Mouse (Mus musculus) C2C12 (cell line): ENCODE data around the gene Serinc5. TPM values are rescaled to one million over a fixed set of nuclear protein-coding genes. Genes with fewer than 3 reads are reported as not detected.

ENCODE experiments used
- H3K27me3 ChIP-seq: one replicate; pipeline ENCODE4 v1.6.1; 2011; ENCODE audit not compliant: control insufficient read depth, insufficient read depth, insufficient read length
- H3K36me3 ChIP-seq: one replicate; pipeline ENCODE4 v1.6.1; 2011; ENCODE audit not compliant: control insufficient read depth, insufficient read depth
- H3K4me3 ChIP-seq: one replicate; pipeline ENCODE4 v1.5.1; 2011; ENCODE audit warnings: mild to moderate bottlenecking, control low read depth; ENCODE audit not compliant: poor library complexity, insufficient read depth, severe bottlenecking
- H3K79me2 ChIP-seq: one replicate; pipeline ENCODE4 v1.6.1; 2011; ENCODE audit not compliant: control insufficient read depth, insufficient read depth
- H3K79me3 ChIP-seq: one replicate; pipeline ENCODE4 v1.6.1; 2011; ENCODE audit warnings: low read depth, control low read depth
- H3ac ChIP-seq: one replicate; pipeline ENCODE3; 2011; ENCODE audit warnings: low read depth; ENCODE audit not compliant: control insufficient read depth, insufficient read length
- CEBPB ChIP-seq: IDR thresholded peaks from one replicate; pipeline ENCODE4 v1.6.1; 2011; ENCODE audit warnings: low read depth, mild to moderate bottlenecking, control low read depth, moderate library complexity
- CTCF ChIP-seq: IDR thresholded peaks from one replicate; pipeline ENCODE4 v1.5.1; 2011; ENCODE audit not compliant: control insufficient read depth, insufficient read depth, insufficient read length
- FOSL1 ChIP-seq: IDR thresholded peaks from one replicate; pipeline ENCODE4 v1.8.0; 2011; ENCODE audit warnings: mild to moderate bottlenecking, low read length; ENCODE audit not compliant: poor library complexity, insufficient read depth, severe bottlenecking
- MAX ChIP-seq: IDR thresholded peaks from one replicate; pipeline ENCODE4 v1.6.1; 2011; ENCODE audit warnings: mild to moderate bottlenecking, control low read depth
- MYOD1 ChIP-seq: IDR thresholded peaks from one replicate; pipeline ENCODE4 v1.6.1; 2011; ENCODE audit warnings: low read depth; ENCODE audit not compliant: control insufficient read depth, insufficient read length
- MYOG ChIP-seq: IDR thresholded peaks from one replicate; pipeline ENCODE4 v1.6.1; 2011; ENCODE audit not compliant: control insufficient read depth, insufficient read length; ENCODE audit errors: extremely low read depth
- USF1 ChIP-seq: IDR thresholded peaks from one replicate; pipeline ENCODE4 v1.6.1; 2011; ENCODE audit warnings: low read depth, mild to moderate bottlenecking, control low read depth, moderate library complexity
- polyA plus RNA-seq: library from polyadenylated mRNA; unstranded; fragments of >200 nt; fragmentation: generic; extraction: Trizol; gene quantifications from one replicate; pipeline ENCODE4 v1.2.1, GENCODE M21; 2012; ENCODE audit warnings: missing spikeins

Gene Serinc5
- polyA plus RNA-seq, 1 experiment: 2.8 TPM

DNA sequence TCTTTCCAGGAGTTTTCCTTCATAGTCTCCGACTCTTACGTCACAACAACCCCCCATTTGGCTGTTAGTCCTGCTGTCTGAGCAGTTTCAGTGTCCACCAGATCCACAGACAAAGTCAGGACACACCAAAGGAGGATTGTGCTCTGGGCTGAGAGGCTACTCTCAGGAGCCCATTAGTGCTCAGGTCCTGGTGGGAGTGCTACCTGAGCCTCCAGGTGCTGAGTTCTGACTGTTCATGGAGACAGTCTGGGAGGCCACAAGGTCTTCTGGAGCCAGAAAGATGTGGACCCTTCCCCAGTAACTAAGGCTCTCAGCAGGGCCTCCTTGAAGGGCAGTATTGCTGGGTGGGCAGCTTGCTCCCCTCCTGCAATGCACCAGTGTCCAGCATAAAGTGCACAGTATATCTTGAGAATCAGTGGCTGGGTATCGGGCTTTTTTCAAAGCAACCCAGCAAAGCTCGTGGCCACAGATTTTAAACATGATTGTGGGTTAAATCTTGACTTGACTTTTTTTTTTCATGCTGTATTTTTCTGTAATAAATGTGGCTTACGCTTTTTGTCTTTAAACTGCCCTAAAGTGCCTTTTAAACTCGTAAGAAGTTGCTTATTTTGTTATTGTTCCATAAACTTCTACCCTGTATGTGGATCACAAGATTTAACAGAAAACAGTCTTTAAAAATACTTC, 25.5 kb downstream of the Serinc5 start:
- TF ChIP-seq MYOD1: no peak
- no peak for TF ChIP-seq MAX
- no peak for TF ChIP-seq FOSL1
- Histone ChIP-seq H3K4me3 (no peak overlapping the region), H3K79me2 (no peaks in the 10 kb centered on the region)

DNA sequence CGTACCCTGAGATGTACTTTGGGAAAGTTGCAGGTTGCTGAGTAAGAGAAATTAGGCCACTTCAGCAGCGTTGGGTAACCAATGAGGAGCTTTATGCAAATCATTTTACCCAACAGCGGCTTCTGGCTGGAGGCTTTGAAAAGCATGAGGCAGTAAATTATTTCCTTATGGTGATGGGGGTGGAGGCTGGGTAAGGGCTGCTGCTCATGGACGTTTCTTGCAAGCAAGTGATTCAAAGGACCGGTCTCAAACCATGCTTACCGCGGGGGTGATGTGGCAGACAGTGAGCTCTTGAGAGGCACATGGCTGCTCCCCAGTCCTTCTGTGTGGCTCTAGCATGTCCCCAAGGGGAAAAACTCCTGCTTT, 26.0 kb downstream of the Serinc5 start:
- Histone ChIP-seq H3K36me3 (no peaks in the 10 kb centered on the region), H3K4me3 (no peak overlapping the region), H3K27me3 (no peaks in the 10 kb centered on the region), H3K79me2 (no peaks in the 10 kb centered on the region), H3ac (no peak overlapping the region), H3K79me3 (no peaks in the 10 kb centered on the region)
- no peak for TF ChIP-seq MYOD1
- no peak for TF ChIP-seq MAX
- TF ChIP-seq CEBPB: no peak
- TF ChIP-seq USF1: no peak
- no peak for TF ChIP-seq MYOG
- TF ChIP-seq FOSL1: no peak
- no peak for TF ChIP-seq CTCF

More for the DNA sequence above, 25.5 kb downstream of the Serinc5 start:
- H3K79me3 ChIP-seq: no peaks in the 10 kb centered on the region
- no peaks in the 10 kb centered on the region for H3K27me3 ChIP-seq
- no peaks in the 10 kb centered on the region for H3K36me3 ChIP-seq
- no peak overlapping the region for H3ac ChIP-seq

DNA sequence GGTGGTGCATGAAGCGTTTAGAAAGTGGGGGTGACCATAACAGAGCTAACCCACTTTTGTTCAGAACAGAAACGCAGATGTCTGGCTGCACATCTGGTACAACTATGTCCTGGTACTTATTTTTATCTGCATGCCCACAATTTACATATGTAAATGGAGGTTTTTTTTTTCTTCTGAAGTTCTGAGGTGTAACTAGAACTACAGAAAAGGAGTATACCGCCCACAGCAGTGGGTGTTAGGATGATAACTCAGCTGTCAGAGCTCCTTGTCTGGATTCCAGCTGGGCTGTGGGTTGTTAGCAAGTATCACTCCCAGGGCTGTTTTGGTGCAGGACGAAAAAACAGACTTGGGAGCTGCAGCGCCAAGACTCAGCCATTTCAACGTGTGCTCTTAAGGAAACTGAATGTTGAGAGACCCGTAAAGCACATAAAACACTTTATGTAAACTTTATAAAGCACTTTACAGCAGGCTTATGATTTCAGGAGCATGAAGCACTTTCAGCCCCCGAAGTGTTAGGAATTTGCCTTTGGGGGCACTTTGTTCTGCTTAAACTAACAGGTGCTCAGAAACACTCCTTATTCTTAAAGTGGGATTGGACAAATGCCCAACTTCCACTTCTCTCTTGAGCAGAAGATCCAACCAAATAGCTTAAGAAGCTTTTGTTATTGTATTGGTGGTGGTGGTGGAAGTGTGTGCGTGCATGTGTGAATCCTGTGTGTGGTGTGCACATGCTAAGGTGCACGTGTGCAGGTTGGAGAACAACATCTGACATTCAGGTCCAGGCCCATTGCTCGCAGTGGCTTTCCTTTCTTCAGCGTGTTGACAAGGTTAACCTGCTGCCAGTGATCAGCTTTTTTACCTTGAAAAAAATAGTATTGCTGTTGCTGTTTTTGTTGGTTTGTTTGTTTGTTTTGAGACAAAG, 28.5 kb downstream of the Serinc5 start:
- Histone ChIP-seq H3K79me3 (no peaks in the 10 kb centered on the region), H3ac (no peak overlapping the region), H3K79me2 (no peaks in the 10 kb centered on the region), H3K27me3 (no peaks in the 10 kb centered on the region), H3K36me3 (no peaks in the 10 kb centered on the region), H3K4me3 (no peak overlapping the region)
- TF ChIP-seq CTCF (no peak), FOSL1 (no peak), MAX (no peak), CEBPB (no peak), MYOD1 (no peak), USF1 (no peak), MYOG (no peak)

DNA sequence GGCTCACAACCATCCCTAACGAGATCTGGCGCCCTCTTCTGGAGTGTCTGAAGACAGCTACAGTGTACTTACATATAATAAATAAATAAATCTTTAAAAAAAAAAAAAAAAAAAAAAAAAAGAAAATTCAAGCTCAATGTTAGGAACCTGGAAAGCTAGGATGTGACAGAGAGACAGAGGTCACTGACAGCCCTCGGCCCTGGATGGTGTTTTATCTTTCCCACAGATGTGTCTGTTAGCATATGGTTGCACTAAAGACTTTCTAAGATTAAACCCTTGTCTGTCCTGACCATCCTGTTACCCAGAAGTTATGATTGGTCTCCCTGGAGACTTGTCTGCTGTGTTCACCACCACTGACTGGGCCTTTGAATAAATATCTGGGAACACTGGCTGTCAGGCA, 33.3 kb downstream of the Serinc5 start:
- TF ChIP-seq USF1 (no peak), MAX (no peak), MYOD1 (no peak), CEBPB (no peak), CTCF (no peak)
- Histone ChIP-seq H3K79me3 (no peaks in the 10 kb centered on the region), H3ac (no peak overlapping the region), H3K4me3 (no peak overlapping the region), H3K27me3 (no peaks in the 10 kb centered on the region), H3K79me2 (no peaks in the 10 kb centered on the region), H3K36me3 (no peaks in the 10 kb centered on the region)

DNA sequence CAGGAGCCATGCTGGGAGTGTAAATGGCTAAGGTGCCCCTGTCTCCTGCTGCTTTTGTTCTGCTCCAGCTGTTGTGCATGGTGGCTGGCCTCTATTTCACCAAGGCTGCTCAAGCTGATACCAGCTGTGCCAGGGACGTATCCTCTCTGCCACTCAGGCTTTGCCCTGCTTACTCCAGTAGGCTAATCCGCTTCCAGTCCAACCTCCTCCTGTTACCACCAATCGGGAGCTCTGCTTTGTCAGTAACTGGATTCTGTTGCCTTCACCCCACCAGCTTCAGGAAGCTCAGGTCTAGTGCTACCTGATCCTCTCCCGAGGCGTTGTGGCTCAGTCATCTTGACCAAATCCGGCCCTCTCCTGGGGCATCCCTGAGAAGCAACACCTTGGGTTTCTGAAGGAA, 33.9 kb downstream of the Serinc5 start:
- TF ChIP-seq CEBPB: no peak
- no peak for TF ChIP-seq MAX
- TF ChIP-seq USF1: no peak
- no peak for TF ChIP-seq MYOD1
- no peak for TF ChIP-seq MYOG
- TF ChIP-seq CTCF: no peak
- no peak for TF ChIP-seq FOSL1
- no peaks in the 10 kb centered on the region for H3K79me3 ChIP-seq
- no peaks in the 10 kb centered on the region for H3K79me2 ChIP-seq

More for the DNA sequence above, 33.9 kb downstream of the Serinc5 start:
- no peak overlapping the region for H3ac ChIP-seq
- no peak overlapping the region for H3K4me3 ChIP-seq
- H3K27me3 ChIP-seq: no peaks in the 10 kb centered on the region
- no peaks in the 10 kb centered on the region for H3K36me3 ChIP-seq
